Mouse (Mus musculus) layer of hippocampus, adult 2 months (tissue): ENCODE measurements at regions not wholly inside any gene's neighbourhood (a gene's known extent, or its start where the extent isn't known, plus 50 kb on each side); places are given as distances from the start of the nearest gene placed in this dataset.
"Not testable (repeated sequence)": the region's sequence is repeated elsewhere in the genome, so short reads cannot be mapped to it uniquely, and the experiment has no call there.

Experiments used
- DNase-seq, 2 experiments: peaks; one replicate each; pipeline ENCODE4 v3.0.0; 2022; ENCODE audit warnings: low spot score in 2 of 2
- H3K27ac ChIP-seq: fragments of 200-600 bp; 2 replicates; pipeline ENCODE4 v1.8.1; 2022
- H3K4me3 ChIP-seq: fragments of 200-600 bp; 2 replicates; pipeline ENCODE4 v1.8.1; 2022; ENCODE audit warnings: mild to moderate bottlenecking
- CTCF ChIP-seq: fragments of 200-600 bp; conservative IDR thresholded peaks from 2 replicates; pipeline ENCODE4 v1.8.1; 2022; ENCODE audit warnings: antibody characterized with exemption, mild to moderate bottlenecking, moderate library complexity

GRCm38 (mm10) chr6:69932297-69932696, 859.7 kb downstream of the Rpia start:
- DNase-seq, result no peak
- Histone ChIP-seq H3K27ac (no peak overlapping the region), H3K4me3 (no peak overlapping the region)
- TF ChIP-seq CTCF, result no peak

- peak; percentile 54 for TF ChIP-seq CTCF
- Histone ChIP-seq H3K27ac (no peak overlapping the region), H3K4me3 (no peak overlapping the region)
- DNase-seq, result no peak
Observed at GRCm38 (mm10) chr6:69914781-69915180, 877.3 kb downstream of the Rpia start.

- Histone ChIP-seq H3K4me3 (no peak overlapping the region), H3K27ac (no peak overlapping the region)
- DNase-seq, result no peak
- TF ChIP-seq CTCF, result no peak
Observed at GRCm38 (mm10) chr6:69879286-69879685, 912.7 kb downstream of the Rpia start.

- not testable (repeated sequence) for H3K27ac ChIP-seq, H3K4me3 ChIP-seq, DNase-seq
Observed at GRCm38 (mm10) chr6:69858631-69859030, 933.4 kb downstream of the Rpia start.

GRCm38 (mm10) chr6:69828640-69829039, 963.4 kb downstream of the Rpia start:
- peak; percentile 45 for TF ChIP-seq CTCF
- H3K4me3 ChIP-seq, H3K27ac ChIP-seq: not testable (repeated sequence)
- DNase-seq, result peak in 1 of 2 experiments; percentile 9

GRCm38 (mm10) chr6:69814972-69815371, 977.1 kb downstream of the Rpia start:
- not testable (repeated sequence) for DNase-seq, H3K27ac ChIP-seq, H3K4me3 ChIP-seq

- not testable (repeated sequence) for H3K27ac ChIP-seq, DNase-seq, H3K4me3 ChIP-seq
Observed at GRCm38 (mm10) chr6:69814373-69814772, 977.7 kb downstream of the Rpia start.

GRCm38 (mm10) chr6:69780330-69780729, 1011.7 kb downstream of the Rpia start:
- not testable (repeated sequence) for H3K27ac ChIP-seq, H3K4me3 ChIP-seq
- peak; percentile 55 for TF ChIP-seq CTCF
- DNase-seq, result peak in 1 of 2 experiments; percentile 9

- H3K27ac ChIP-seq, H3K4me3 ChIP-seq, DNase-seq: not testable (repeated sequence)
Observed at GRCm38 (mm10) chr6:69777322-69777721, 1014.7 kb downstream of the Rpia start.

GRCm38 (mm10) chr6:69764861-69765260, 1027.2 kb downstream of the Rpia start:
- TF ChIP-seq CTCF, result no peak
- Histone ChIP-seq H3K27ac (no peak overlapping the region), H3K4me3 (no peak overlapping the region)
- DNase-seq, result no peak

- TF ChIP-seq CTCF, result peak; percentile 52
- Histone ChIP-seq H3K27ac (no peak overlapping the region), H3K4me3 (no peak overlapping the region)
- no peak for DNase-seq
Observed at GRCm38 (mm10) chr6:69758618-69759017, 1033.4 kb downstream of the Rpia start.

GRCm38 (mm10) chr6:69739002-69739625, 1052.9 kb downstream of the Rpia start:
- DNase-seq, result no peak
- Histone ChIP-seq H3K4me3 (no peak overlapping the region), H3K27ac (no peak overlapping the region)
- TF ChIP-seq CTCF, result no peak

GRCm38 (mm10) chr6:69732866-69733265, 1059.2 kb downstream of the Rpia start:
- H3K27ac ChIP-seq, H3K4me3 ChIP-seq, DNase-seq: not testable (repeated sequence)
- TF ChIP-seq CTCF, result peak; percentile 33

GRCm38 (mm10) chr6:69726362-69726761, 1065.7 kb downstream of the Rpia start:
- no peak for TF ChIP-seq CTCF
- no peak overlapping the region for H3K27ac ChIP-seq
- DNase-seq, result peak in 1 of 2 experiments; percentile 0

GRCm38 (mm10) chr6:69702813-69703212, 1089.2 kb downstream of the Rpia start:
- H3K27ac ChIP-seq, H3K4me3 ChIP-seq, DNase-seq: not testable (repeated sequence)

More at GRCm38 (mm10) chr6:69726362-69726761, 1065.7 kb downstream of the Rpia start:
- H3K4me3 ChIP-seq, result no peak overlapping the region
